Mouse (Mus musculus) testis, adult 2 months (tissue): ENCODE measurements around the gene Clpb.

Source experiments
- CTCF ChIP-seq: fragments of 200-500 bp; IDR thresholded peaks from 2 replicates; pipeline ENCODE4 v1.5.1; 2012; ENCODE audit warnings: low read depth, mild to moderate bottlenecking, inconsistent platforms, low read length, moderate library complexity; ENCODE audit not compliant: control insufficient read depth, insufficient read depth, insufficient replicate concordance
- POLR2A ChIP-seq: fragments of 200-500 bp; IDR thresholded peaks from 2 replicates; pipeline ENCODE4 v1.6.1; 2012; ENCODE audit warnings: low read depth, mild to moderate bottlenecking, inconsistent platforms, low read length, moderate library complexity; ENCODE audit not compliant: control insufficient read depth

DNA sequence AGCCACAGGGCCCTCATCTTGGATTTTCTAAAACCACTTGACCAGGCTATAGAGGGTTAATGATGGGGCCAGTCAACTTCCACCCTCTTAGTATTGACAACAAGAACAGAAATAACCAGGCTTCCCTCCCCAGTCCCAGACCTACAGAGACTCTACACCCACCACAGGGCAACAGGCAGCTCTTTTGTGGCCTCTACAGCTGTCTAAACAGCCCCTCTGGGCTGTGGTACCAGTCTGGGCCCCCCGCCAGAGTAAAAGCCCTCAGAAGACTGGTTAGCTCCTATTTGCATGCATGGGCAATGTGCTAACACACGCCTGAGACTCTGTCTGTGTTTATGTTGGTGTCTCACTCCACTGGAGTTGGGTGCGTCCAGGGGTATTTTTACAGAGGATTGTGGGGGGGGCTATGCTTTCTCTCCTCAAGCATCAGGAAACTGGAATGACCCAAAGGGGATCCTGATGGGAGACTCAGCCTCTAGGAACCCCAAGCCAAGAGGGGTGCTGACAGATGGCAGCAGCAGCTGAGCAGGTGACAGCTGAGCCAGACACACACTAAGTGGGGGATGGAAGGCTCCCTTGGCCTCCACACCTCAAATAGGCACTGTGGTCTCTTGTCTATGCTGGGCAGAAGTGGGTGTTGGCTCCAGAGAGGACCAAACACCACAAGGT, 170.6 kb downstream of the Clpb start:
- TF ChIP-seq CTCF, result no peak
- TF ChIP-seq POLR2A, result no peak
